Mouse (Mus musculus) ES-Bruce4 (cell line): ENCODE measurements around the gene Serpina1b. TPM values are rescaled to one million over a fixed set of nuclear protein-coding genes. Genes with fewer than 3 reads are reported as not detected.
"Not testable (repeated sequence)": the region's sequence is repeated elsewhere in the genome, so short reads cannot be mapped to it uniquely, and the experiment has no call there.

Experiments
- H3K27ac ChIP-seq: 2 replicates; pipeline ENCODE4 v1.5.1; 2012; ENCODE audit warnings: low read length, inconsistent platforms; ENCODE audit not compliant: insufficient read depth
- H3K27me3 ChIP-seq: 2 replicates; pipeline ENCODE4 v1.6.1; 2012; ENCODE audit warnings: mild to moderate bottlenecking, low read length, inconsistent platforms; ENCODE audit not compliant: control insufficient read depth, poor library complexity, insufficient read depth, severe bottlenecking
- H3K36me3 ChIP-seq: 2 replicates; pipeline ENCODE4 v1.6.1; 2012; ENCODE audit warnings: inconsistent platforms, mild to moderate bottlenecking, low read length, moderate library complexity; ENCODE audit not compliant: control insufficient read depth, poor library complexity, insufficient read depth, severe bottlenecking
- H3K4me1 ChIP-seq: one replicate; pipeline ENCODE4 v1.8.1; 2011; ENCODE audit warnings: low read length; ENCODE audit not compliant: control insufficient read depth, insufficient read depth
- H3K4me3 ChIP-seq: 2 replicates; pipeline ENCODE4 v1.5.1; 2011; ENCODE audit warnings: low read depth, mild to moderate bottlenecking, low read length
- H3K9ac ChIP-seq: 2 replicates; pipeline ENCODE4 v1.6.1; 2012; ENCODE audit warnings: low read depth, mild to moderate bottlenecking, inconsistent platforms; ENCODE audit not compliant: poor library complexity, severe bottlenecking
- H3K9me3 ChIP-seq: replicated peaks from 2 replicates; pipeline ENCODE4 v1.6.1; 2012; ENCODE audit warnings: mild to moderate bottlenecking, low read length, inconsistent platforms; ENCODE audit not compliant: control insufficient read depth, poor library complexity, insufficient read depth, severe bottlenecking
- polyA plus RNA-seq: library from polyadenylated mRNA; stranded (reverse); fragments of >200 nt; gene quantifications from 2 replicates; pipeline ENCODE4 v1.2.4, GENCODE M21; 2011; ENCODE audit warnings: low read depth; ENCODE audit not compliant: missing spikeins, insufficient read depth, insufficient read length

Gene Serpina1b
- polyA plus RNA-seq, 1 experiment = not detected

GRCm38 (mm10) chr12:103773246-103773851 is 56.8 kb downstream of the Serpina1b start, which contains the start of gene Serpina1d:
Serpina1d (minus strand) TSS chr12:103773592.
- H3K9ac ChIP-seq, H3K4me3 ChIP-seq, H3K27me3 ChIP-seq, H3K9me3 ChIP-seq, H3K27ac ChIP-seq, H3K4me1 ChIP-seq, H3K36me3 ChIP-seq: not testable (repeated sequence)

- H3K9me3 ChIP-seq, H3K27me3 ChIP-seq, H3K4me1 ChIP-seq: not testable (repeated sequence)
Measured at GRCm38 (mm10) chr12:103770597-103770996, 59.6 kb downstream of the Serpina1b start.

GRCm38 (mm10) chr12:103763083-103763482 is 67.1 kb downstream of the Serpina1b start:
- H3K4me1 ChIP-seq, H3K4me3 ChIP-seq, H3K27ac ChIP-seq, H3K9ac ChIP-seq, H3K36me3 ChIP-seq, H3K27me3 ChIP-seq, H3K9me3 ChIP-seq: not testable (repeated sequence)

More at GRCm38 (mm10) chr12:103770597-103770996, 59.6 kb downstream of the Serpina1b start:
- H3K27ac ChIP-seq, H3K9ac ChIP-seq, H3K4me3 ChIP-seq, H3K36me3 ChIP-seq: not testable (repeated sequence)

- not testable (repeated sequence) for H3K4me3 ChIP-seq, H3K27me3 ChIP-seq, H3K36me3 ChIP-seq, H3K9ac ChIP-seq, H3K4me1 ChIP-seq, H3K9me3 ChIP-seq, H3K27ac ChIP-seq
Measured at GRCm38 (mm10) chr12:103760316-103760715, 69.9 kb downstream of the Serpina1b start.

GRCm38 (mm10) chr12:103745957-103746356 is 84.2 kb downstream of the Serpina1b start:
- not testable (repeated sequence) for H3K27me3 ChIP-seq, H3K9me3 ChIP-seq, H3K27ac ChIP-seq, H3K4me3 ChIP-seq, H3K36me3 ChIP-seq, H3K4me1 ChIP-seq, H3K9ac ChIP-seq

GRCm38 (mm10) chr12:103737791-103738580 is 92.2 kb downstream of the Serpina1b start:
- H3K27me3 ChIP-seq, H3K4me1 ChIP-seq, H3K9me3 ChIP-seq, H3K36me3 ChIP-seq, H3K4me3 ChIP-seq, H3K27ac ChIP-seq, H3K9ac ChIP-seq: not testable (repeated sequence)

- H3K36me3 ChIP-seq, H3K9me3 ChIP-seq, H3K4me1 ChIP-seq, H3K27ac ChIP-seq, H3K9ac ChIP-seq, H3K27me3 ChIP-seq, H3K4me3 ChIP-seq: not testable (repeated sequence)
Measured at GRCm38 (mm10) chr12:103735566-103735965, 94.6 kb downstream of the Serpina1b start.

- not testable (repeated sequence) for H3K36me3 ChIP-seq, H3K27ac ChIP-seq
Measured at GRCm38 (mm10) chr12:103735101-103735500, 95.1 kb downstream of the Serpina1b start.

More at GRCm38 (mm10) chr12:103735101-103735500, 95.1 kb downstream of the Serpina1b start:
- H3K9me3 ChIP-seq, H3K9ac ChIP-seq, H3K4me3 ChIP-seq, H3K4me1 ChIP-seq, H3K27me3 ChIP-seq: not testable (repeated sequence)
